Comparison of ENCODE assay signal across 27 mouse cellular contexts in genomic region chr12:69788380-69788779, GRCm38 (mm10). TPM values are rescaled to one million over a fixed set of nuclear protein-coding genes. Genes with fewer than 3 reads are reported as not detected.
A peak's percentile ranks its signal among the peaks of the same experiment; 100 is the strongest.
DNase-seq lines count a peak whose midpoint lies in the region; ATAC-seq and TF ChIP-seq lines count a peak whose summit lies in the region.
"Had no signal": no experiment of that assay in that cellular context is flagged by ENCODE, and none has a peak within 500 bp of the region (broad histone marks: within the 10 kb centered on the region; RNA-seq: fewer than 3 reads in every experiment).

No protein-coding gene starts in this region.

- H3K36me3 ChIP-seq in kidney, embryonic 16.5 days (ENCODE audit: insufficient read depth, low read length): no peaks in the 10 kb centered on the region
- no peaks in the 10 kb centered on the region for H3K36me3 ChIP-seq in kidney, embryonic 14.5 days (ENCODE audit: control insufficient read depth, insufficient read depth, low read length)
- H3K36me3 ChIP-seq: G1E; hindbrain, embryonic 13.5 days; limb, embryonic 13.5 days; lung, embryonic 15.5 days; midbrain, embryonic 10.5 days; midbrain, embryonic 15.5 days; neural tube, embryonic 12.5 days had no signal

- no peaks in the 10 kb centered on the region for H3K4me1 ChIP-seq in cerebellum, adult 2 months (ENCODE audit: control insufficient read depth, insufficient read depth, low read length)
- peaks cover 15% of the 10 kb centered on the region; the same call in 1 of the 2 replicates for H3K4me1 ChIP-seq in kidney, embryonic 16.5 days (ENCODE audit: insufficient read depth, low read length)
- H3K4me1 ChIP-seq in kidney, embryonic 14.5 days (ENCODE audit: control insufficient read depth, insufficient read depth, low read length): peaks cover 11% of the 10 kb centered on the region; the same call in 1 of the 2 replicates

- no peaks in the 10 kb centered on the region for H3K27me3 ChIP-seq in cerebellum, adult 2 months (ENCODE audit: control insufficient read depth, insufficient read depth, low read length)
- H3K27me3 ChIP-seq in kidney, embryonic 16.5 days (ENCODE audit: insufficient read depth, low read length): no peaks in the 10 kb centered on the region
- H3K27me3 ChIP-seq in kidney, embryonic 14.5 days (ENCODE audit: control insufficient read depth, insufficient read depth, low read length): peaks cover 8% of the 10 kb centered on the region
- H3K27me3 ChIP-seq: midbrain, embryonic 15.5 days; neural tube, embryonic 12.5 days had no signal

- H3K9me3 ChIP-seq in kidney, embryonic 16.5 days (ENCODE audit: low read length): no peaks in the 10 kb centered on the region
- no peaks in the 10 kb centered on the region for H3K9me3 ChIP-seq in kidney, embryonic 14.5 days (ENCODE audit: control insufficient read depth, low read length)
- H3K9me3 ChIP-seq: G1E; hindbrain, embryonic 13.5 days; limb, embryonic 13.5 days; lung, embryonic 15.5 days; midbrain, embryonic 10.5 days; midbrain, embryonic 15.5 days; neural tube, embryonic 12.5 days had no signal

- no peak for ATAC-seq in kidney, embryonic 16.5 days (ENCODE audit: low FRiP score, low TSS enrichment)
- no peak for ATAC-seq in kidney, embryonic 14.5 days (ENCODE audit: low FRiP score, low TSS enrichment)
- ATAC-seq: forebrain, embryonic 16.5 days; midbrain, embryonic 15.5 days had no signal

- peak overlapping the region; percentile 8 for H3K4me3 ChIP-seq in cerebellum, adult 2 months (replicated peaks; ENCODE audit: insufficient read depth, low read depth, low read length)
- peak overlapping the region; percentile 1; the same call in 1 of the 2 replicates for H3K4me3 ChIP-seq in kidney, embryonic 16.5 days (ENCODE audit: low read length)
- no peak overlapping the region for H3K4me3 ChIP-seq in kidney, embryonic 14.5 days (ENCODE audit: low read length)
- H3K4me3 ChIP-seq: erythroblast, embryonic 14.5 days; gastrocnemius, adult 2 months; hindbrain, embryonic 13.5 days; limb, embryonic 13.5 days; lung, embryonic 15.5 days; midbrain, embryonic 10.5 days; midbrain, embryonic 15.5 days; myocyte; neural tube, embryonic 12.5 days had no signal

- no peak overlapping the region for H3K9ac ChIP-seq in kidney, embryonic 16.5 days (replicated peaks; ENCODE audit: low read length)
- no peak overlapping the region for H3K9ac ChIP-seq in kidney, embryonic 14.5 days (ENCODE audit: low read depth, low read length)
- H3K9ac ChIP-seq: hindbrain, embryonic 13.5 days; limb, embryonic 13.5 days; lung, embryonic 15.5 days; midbrain, embryonic 15.5 days; neural tube, embryonic 12.5 days had no signal

- WGBS in cerebellum, adult 2 months: 88% methylated on average over 5 of the region's 5 CpGs
- 82% methylated on average over 5 of the region's 5 CpGs for WGBS in kidney, embryonic 16.5 days
- WGBS in kidney, embryonic 14.5 days: 82% methylated on average over 5 of the region's 5 CpGs

- DNase-seq in cerebellum, adult 2 months: no peak
- DNase-seq in cerebellum, postnatal 14 days: no peak
- peak; percentile 28 for DNase-seq in thymus, postnatal 0 days (ENCODE audit: low spot score)
- no peak for DNase-seq in thymus, adult 18-20 months
- peak; percentile 57 for DNase-seq in kidney, postnatal 25 days
- DNase-seq: adrenal gland, adult 8-10 months; cerebellum, adult 9-11 months; gastrocnemius, adult 2 months; gastrocnemius, postnatal 36 days; heart, adult 18-20 months; heart, postnatal 36 days; right cerebral cortex, adult 18-20 months; spleen, adult 18-20 months had no signal

- H3K27ac ChIP-seq in cerebellum, adult 2 months (ENCODE audit: insufficient read depth, low read length): no peak overlapping the region
- H3K27ac ChIP-seq in kidney, embryonic 16.5 days (ENCODE audit: low read length): no peak overlapping the region
- no peak overlapping the region for H3K27ac ChIP-seq in kidney, embryonic 14.5 days (ENCODE audit: low read depth, low read length)
- H3K27ac ChIP-seq: gastrocnemius, adult 2 months; hindbrain, embryonic 13.5 days; limb, embryonic 13.5 days; lung, embryonic 15.5 days; midbrain, embryonic 10.5 days; midbrain, embryonic 15.5 days; neural tube, embryonic 12.5 days had no signal

- TF ChIP-seq POLR2A in cerebellum, adult 2 months (IDR thresholded peaks at IDR 0.05; ENCODE audit: borderline replicate concordance, insufficient read depth, low read length): no peak

- no peak for TF ChIP-seq CTCF in cerebellum, adult 2 months (IDR thresholded peaks at IDR 0.05; ENCODE audit: borderline replicate concordance, insufficient read depth, low read depth, low read length)

- H3K4me2 ChIP-seq in kidney, embryonic 16.5 days (replicated peaks; ENCODE audit: low read depth, low read length): peak overlapping the region; percentile 92
- H3K4me2 ChIP-seq in kidney, embryonic 14.5 days (replicated peaks; ENCODE audit: low read depth, low read length): no peak overlapping the region
- H3K4me2 ChIP-seq: heart, embryonic 11.5 days; hindbrain, embryonic 13.5 days; limb, embryonic 13.5 days; liver, embryonic 11.5 days; lung, embryonic 15.5 days; neural tube, embryonic 12.5 days had no signal

RNA-seq across cellular contexts. Expression of gene Cdkl1, which starts 2.7 kb away (rescaled TPM):
- 20.1 and 24.2 TPM in 2 replicates for polyA plus RNA-seq in cerebellum, adult 2 months (2012; rRNA removed)
- polyA plus RNA-seq in kidney, embryonic 16.5 days (2015; fragmentation: Nextera tagmentation; extraction: Ambion mirVana): 25.7 and 32.4 TPM in 2 replicates
- 11.6 and 20.7 TPM in 2 replicates for polyA plus RNA-seq in kidney, embryonic 14.5 days (2014; fragmentation: Nextera tagmentation; extraction: Ambion mirVana)
- polyA plus RNA-seq in thymus, postnatal 0 days (2015; fragmentation: Nextera tagmentation; extraction: Ambion mirVana): 4.2 and 7.8 TPM in 2 replicates
- polyA plus RNA-seq: G1E had no signal

Comparison
In these comparisons a context has a peak if more than half of its experiments do, and no peak if none do; other contexts are left out.
1. DNase-seq: peak in thymus, postnatal 0 days (single experiment) and kidney, postnatal 25 days (2 of 2); none in cerebellum, adult 2 months (0 of 2), cerebellum, postnatal 14 days (0 of 2) and thymus, adult 18-20 months (0 of 2).